ENCODE assay signal across 7 mouse cellular contexts in genomic region chr5:117286831-117287822, GRCm38 (mm10). TPM values are rescaled to one million over a fixed set of nuclear protein-coding genes. Genes with fewer than 3 reads are reported as not detected.
DNase-seq lines count a peak whose midpoint lies in the region; ATAC-seq lines count a peak whose summit lies in the region.

TSS of gene Pebp1 (minus strand) at chr5:117287625.

- under 1% methylated on average over 62 of the region's 77 CpGs for WGBS in intestine, embryonic 16.5 days
- under 1% methylated on average over 74 of the region's 77 CpGs for WGBS in midbrain, embryonic 11.5 days

- H3K9ac ChIP-seq in intestine, embryonic 16.5 days (ENCODE audit: low read depth, low read length): peak within 1 kb of the TSS; percentile 92
- H3K9ac ChIP-seq in midbrain, embryonic 11.5 days (ENCODE audit: low read length): peak within 1 kb of the TSS; percentile 82

- peaks cover 18% of the 10 kb centered on the region for H3K4me1 ChIP-seq in intestine, embryonic 16.5 days (ENCODE audit: control insufficient read depth, insufficient read depth, low read length)
- peaks cover 13% of the 10 kb centered on the region for H3K4me1 ChIP-seq in midbrain, embryonic 11.5 days (ENCODE audit: control insufficient read depth, insufficient read depth, low read length)

- peak within 1 kb of the TSS; percentile 86 for H3K4me3 ChIP-seq in intestine, embryonic 16.5 days (ENCODE audit: low read length)
- H3K4me3 ChIP-seq in midbrain, embryonic 11.5 days (ENCODE audit: low read depth, low read length): peak within 1 kb of the TSS; percentile 68

- H3K4me2 ChIP-seq in intestine, embryonic 16.5 days (ENCODE audit: low read depth, low read length): peak within 1 kb of the TSS; percentile 63
- H3K4me2 ChIP-seq in midbrain, embryonic 11.5 days: peak within 1 kb of the TSS; percentile 72

- ATAC-seq in intestine, embryonic 16.5 days: peak; percentile 99
- peak; percentile 97 for ATAC-seq in midbrain, embryonic 11.5 days (ENCODE audit: low FRiP score)

- no peaks in the 10 kb centered on the region for H3K27me3 ChIP-seq in intestine, embryonic 16.5 days (replicated peaks; ENCODE audit: control insufficient read depth, insufficient read depth, low read length)
- H3K27me3 ChIP-seq in midbrain, embryonic 11.5 days (ENCODE audit: control insufficient read depth, insufficient read depth, low read length): no peaks in the 10 kb centered on the region; the same call in 1 of the 2 replicates

- no peaks in the 10 kb centered on the region for H3K9me3 ChIP-seq in intestine, embryonic 16.5 days (ENCODE audit: control insufficient read depth, low read length)
- no peaks in the 10 kb centered on the region for H3K9me3 ChIP-seq in midbrain, embryonic 11.5 days (ENCODE audit: control insufficient read depth, low read length)

- peak; percentile 99 for DNase-seq in adrenal gland, adult 2 months
- peak; percentile 93 for DNase-seq in embryo, embryonic 11.5 days (ENCODE audit: low read depth, low spot score)
- peak; percentile 93 to 97 for DNase-seq in gastrocnemius, postnatal 4 days (ENCODE audit: low spot score in 2 of 2)
- peak; percentile 93 for DNase-seq in left cerebral cortex, postnatal 36 days (ENCODE audit: low spot score in 2 of 2)
- DNase-seq in midbrain, embryonic 11.5 days (ENCODE audit: low spot score, missing footprints): peak; percentile 97
- peak; percentile 92 for DNase-seq in skeletal muscle tissue, adult 2 months (ENCODE audit: low read depth, low spot score)

- H3K27ac ChIP-seq in intestine, embryonic 16.5 days (ENCODE audit: low read length): peak within 1 kb of the TSS; percentile 63
- H3K27ac ChIP-seq in midbrain, embryonic 11.5 days (ENCODE audit: low read depth, low read length): no peak within 1 kb of the TSS; the same call in 1 of the 2 replicates

- 0 out of 2 replicates have a peak, but pooled peaks cover 7% of the 10 kb centered on the region for H3K36me3 ChIP-seq in intestine, embryonic 16.5 days (ENCODE audit: control insufficient read depth, insufficient read depth, low read length)
- H3K36me3 ChIP-seq in midbrain, embryonic 11.5 days (ENCODE audit: control insufficient read depth, insufficient read depth, low read length): peaks cover 3% of the 10 kb centered on the region; the same call in 1 of the 2 replicates

- intact Hi-C loops in left cerebral cortex, postnatal 36 days (cut with DNase I): loop anchor here (5.0 kb wide), 2 partner anchors 45 to 170 kb away; partner anchors contain the start of gene Suds3

RNA-seq across cellular contexts. Expression of gene Pebp1, which starts in this region (rescaled TPM):
- 1,000 to 10,000 TPM; 1,220 to 1,287 TPM for total RNA-seq in adrenal gland, adult 2 months (2021)
- polyA plus RNA-seq in adrenal gland, adult 2 months (2012; rRNA removed): 2,538 and 3,200 TPM in 2 replicates
- 100 to 1,000 TPM; 301 to 327 TPM for total RNA-seq in gastrocnemius, postnatal 4 days (2021)
- 636 and 699 TPM in 2 replicates for polyA plus RNA-seq in intestine, embryonic 16.5 days (2015; fragmentation: Nextera tagmentation; extraction: Ambion mirVana)
- total RNA-seq in left cerebral cortex, postnatal 36 days (2021): 100 to 1,000 TPM; 647 to 753 TPM
- 893 and 966 TPM in 2 replicates for polyA plus RNA-seq in midbrain, embryonic 11.5 days (2014; fragmentation: Nextera tagmentation; extraction: Ambion mirVana)
